Mouse (Mus musculus) neutrophil, adult 5-6 weeks (primary cell): ENCODE data around the gene Cmss1. TPM values are rescaled to one million over a fixed set of nuclear protein-coding genes. Genes with fewer than 3 reads are reported as not detected.

ENCODE experiments used
- ATAC-seq: fragments of 151-379, 151-347 bp; 2 replicates; pipeline ENCODE4 v1.8.0; 2017; ENCODE audit warnings: mild to moderate bottlenecking, moderate TSS enrichment; ENCODE audit not compliant: insufficient number of reproducible peaks, poor library complexity, low FRiP score, severe bottlenecking; ENCODE audit errors: extremely low read depth
- total RNA-seq: library from RNA; stranded (forward); fragments of 200-1000 nt; gene quantifications from 2 replicates; pipeline ENCODE4 v1.2.3, GENCODE M21; 2017

The Cmss1 gene
- 2.6 and 9.6 TPM in 2 replicates for total RNA-seq

DNA sequence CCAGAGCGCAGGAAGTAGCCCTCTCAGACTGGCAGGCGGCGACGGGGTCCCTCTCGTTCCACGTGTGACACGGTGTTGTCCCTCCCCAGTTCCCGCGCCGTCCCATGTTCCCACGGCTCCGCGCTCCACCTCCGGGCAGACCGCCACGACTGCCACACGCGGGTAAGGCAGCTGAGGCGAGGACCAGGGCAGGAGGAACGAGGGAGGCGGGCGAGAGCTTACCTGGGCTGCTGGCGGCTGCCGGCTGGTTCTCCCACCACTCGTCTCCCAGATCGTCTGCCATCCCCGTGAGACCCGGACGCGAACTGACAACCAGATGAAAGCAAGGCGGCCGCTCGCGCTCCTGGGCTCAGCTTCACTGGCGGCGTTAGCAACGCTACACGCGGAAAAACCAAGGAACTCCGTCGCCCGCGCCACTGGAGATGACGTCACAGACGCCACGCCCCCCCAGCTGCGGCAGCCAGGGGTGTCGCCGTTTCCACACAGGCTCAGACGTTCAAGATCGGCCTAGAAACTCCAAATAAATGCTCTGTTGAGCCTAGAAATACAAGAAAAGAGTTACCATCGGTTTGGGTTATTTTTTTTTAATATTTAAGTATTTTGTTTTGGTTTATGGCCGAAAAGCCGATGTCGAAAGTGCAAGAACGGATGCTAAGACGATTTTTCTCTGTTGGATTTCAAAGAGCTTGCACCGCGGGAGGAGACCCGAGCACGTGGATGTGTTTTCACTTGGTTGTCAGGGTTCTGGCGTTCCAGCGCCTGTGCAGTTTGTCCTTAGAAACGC, at the start of gene Cmss1:
Gene Cmss1, minus strand, starts transcription at position 421 of the 784 bp plus-strand sequence.
- ATAC-seq: peak; percentile 70

DNA sequence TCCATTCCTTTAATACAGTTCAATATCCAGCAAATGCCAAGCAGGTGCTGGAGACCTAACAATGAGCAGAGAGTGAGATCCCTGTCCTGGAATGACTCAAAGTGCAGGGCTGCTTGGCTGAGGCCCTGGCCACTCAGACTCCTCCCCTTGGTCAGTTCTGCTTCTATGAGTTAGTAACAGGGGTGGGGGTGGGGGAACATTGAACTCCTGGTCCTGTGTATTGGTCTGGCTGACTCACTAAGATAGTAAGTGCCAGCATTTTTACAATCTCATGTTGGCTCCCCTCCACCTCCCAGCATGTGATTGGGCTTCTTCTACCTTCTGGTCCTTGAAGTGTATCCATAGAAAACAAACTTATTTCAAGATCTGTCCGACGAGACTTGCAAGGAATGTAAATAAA, 43.2 kb upstream of the Cmss1 start:
- ATAC-seq: no peak

DNA sequence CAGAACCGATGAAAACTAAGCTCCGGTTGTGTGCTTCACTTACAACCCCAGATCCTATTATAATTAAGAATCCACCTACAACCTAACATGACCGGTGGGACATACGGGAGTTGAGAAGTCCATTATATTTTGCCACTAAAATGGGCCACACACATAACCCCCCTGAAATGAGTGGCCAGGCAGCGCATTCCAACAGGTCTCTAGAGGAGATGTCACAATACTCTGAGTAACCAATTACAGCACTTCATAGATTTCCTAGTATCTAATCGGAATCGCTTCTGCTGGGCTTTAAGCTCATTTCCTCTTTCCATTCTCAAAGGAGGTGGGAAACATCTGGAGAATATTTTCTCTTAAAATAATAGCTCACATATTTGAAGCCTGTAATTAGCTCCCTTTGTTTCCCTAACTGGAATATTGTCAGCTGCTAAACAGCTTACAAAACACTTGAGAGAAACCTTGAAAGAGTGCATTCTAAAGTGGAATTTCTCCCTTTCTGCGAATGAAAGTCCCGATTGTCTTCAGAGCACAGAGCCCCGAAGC, 34.8 kb upstream of the Cmss1 start:
- ATAC-seq: no peak

DNA sequence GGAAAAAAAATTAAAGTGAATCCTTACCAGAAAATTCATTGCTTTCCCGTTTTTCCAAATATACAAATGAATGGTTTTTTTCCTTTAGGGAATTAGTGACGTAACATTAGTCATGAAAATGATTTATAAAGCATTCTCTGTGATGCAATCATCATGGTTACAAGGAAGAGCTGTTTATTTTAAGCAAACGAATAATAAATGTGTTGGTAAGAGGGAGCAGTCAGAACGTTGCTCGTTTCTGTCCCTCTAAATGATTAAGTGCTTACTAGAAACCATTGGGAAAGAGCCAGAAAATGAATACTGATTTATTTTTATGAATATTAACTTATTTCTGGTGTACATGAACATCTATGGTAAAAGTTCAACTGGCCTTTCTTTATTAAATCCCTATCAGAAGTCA, 28.1 kb upstream of the Cmss1 start:
- no peak for ATAC-seq

DNA sequence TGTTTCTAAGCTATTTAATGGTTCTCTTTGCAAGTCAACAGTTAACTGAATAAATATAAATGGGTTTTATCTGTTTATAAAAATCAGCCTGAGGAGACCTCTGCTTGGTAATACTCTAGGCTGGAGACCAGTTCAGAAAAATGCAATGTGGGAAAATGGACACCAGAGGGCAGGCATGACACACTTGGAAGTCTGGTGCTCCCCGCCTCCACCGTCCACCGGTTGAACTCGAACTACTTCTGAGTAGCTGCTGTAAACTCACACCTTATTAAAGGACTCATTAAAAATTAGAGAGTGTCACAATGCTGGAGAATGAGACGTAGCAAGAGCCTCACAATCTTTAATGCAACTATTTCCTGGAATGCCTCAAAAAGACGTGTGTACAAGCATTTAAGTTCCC, 27.5 kb upstream of the Cmss1 start:
- ATAC-seq: peak; percentile 33; the same call in 1 of the 2 replicates

DNA sequence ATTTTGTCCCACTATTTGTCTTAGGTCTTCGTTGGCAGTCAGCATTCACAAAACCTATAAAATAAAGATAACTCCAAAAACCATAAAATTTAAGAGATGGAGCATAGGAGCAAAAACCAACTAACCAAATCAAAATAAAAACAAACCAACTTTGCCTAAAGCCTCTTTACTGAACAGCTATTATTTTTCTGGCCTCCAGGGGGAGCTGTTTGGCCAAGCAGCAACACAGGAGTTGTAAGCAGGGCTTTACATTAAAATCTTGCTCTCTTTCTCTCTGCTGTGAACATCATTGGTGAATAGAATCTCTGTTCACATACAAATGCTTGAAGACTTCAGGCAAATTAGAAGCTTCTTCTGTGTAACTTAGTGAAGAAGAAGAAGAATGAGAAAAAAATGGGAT, 5.1 kb upstream of the Cmss1 start:
- ATAC-seq: peak; percentile 44; the same call in 1 of the 2 replicates

DNA sequence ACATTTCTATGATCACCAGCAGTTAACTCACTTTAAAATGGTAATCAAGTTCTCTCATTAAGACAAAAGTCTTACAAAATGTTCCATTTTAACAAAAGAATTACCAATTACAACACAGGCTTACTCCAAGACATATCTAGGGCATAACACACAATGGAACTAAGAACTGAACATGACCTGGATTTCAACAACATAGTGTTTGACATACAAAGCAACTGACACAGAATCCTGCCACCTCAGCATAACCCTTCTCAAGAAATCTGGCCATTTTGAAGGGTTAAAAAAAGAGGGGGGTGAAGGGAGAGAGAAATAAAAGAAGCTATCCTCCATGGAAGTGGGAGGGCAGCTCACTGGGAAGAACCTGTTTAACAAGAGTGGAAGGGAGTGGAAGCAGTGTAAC, 5.6 kb downstream of the Cmss1 start:
- ATAC-seq: no peak

DNA sequence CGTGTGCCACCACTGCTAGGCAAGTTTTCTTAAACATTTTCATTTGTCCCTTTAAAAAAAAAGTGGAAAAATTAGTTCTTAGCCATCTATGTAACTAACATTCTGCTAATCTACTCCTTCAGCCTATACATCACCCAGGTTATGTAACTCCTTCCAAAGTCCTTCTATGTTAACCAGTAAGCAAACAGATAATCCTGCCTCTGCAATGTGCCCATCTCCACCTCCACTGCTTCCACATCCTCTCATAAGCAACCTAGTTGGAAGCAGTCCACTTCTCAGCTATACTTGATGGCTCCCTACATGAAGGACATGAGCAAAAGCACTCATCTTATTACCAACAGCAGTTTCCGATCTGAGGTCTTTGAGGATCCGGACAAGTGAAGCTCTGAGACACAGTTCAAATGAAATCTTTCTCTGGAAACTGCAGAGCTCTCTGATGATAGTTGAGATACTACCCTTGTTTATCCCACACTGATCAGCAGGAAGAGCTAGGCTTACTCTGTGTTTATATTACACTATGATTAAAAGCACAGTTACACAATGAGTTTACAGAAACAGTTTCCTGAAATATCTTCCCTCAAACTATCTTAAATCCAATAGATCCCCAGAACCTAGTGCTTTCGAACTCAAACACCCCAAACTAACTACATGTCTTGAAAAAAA, 9.2 kb downstream of the Cmss1 start:
- no peak for ATAC-seq

DNA sequence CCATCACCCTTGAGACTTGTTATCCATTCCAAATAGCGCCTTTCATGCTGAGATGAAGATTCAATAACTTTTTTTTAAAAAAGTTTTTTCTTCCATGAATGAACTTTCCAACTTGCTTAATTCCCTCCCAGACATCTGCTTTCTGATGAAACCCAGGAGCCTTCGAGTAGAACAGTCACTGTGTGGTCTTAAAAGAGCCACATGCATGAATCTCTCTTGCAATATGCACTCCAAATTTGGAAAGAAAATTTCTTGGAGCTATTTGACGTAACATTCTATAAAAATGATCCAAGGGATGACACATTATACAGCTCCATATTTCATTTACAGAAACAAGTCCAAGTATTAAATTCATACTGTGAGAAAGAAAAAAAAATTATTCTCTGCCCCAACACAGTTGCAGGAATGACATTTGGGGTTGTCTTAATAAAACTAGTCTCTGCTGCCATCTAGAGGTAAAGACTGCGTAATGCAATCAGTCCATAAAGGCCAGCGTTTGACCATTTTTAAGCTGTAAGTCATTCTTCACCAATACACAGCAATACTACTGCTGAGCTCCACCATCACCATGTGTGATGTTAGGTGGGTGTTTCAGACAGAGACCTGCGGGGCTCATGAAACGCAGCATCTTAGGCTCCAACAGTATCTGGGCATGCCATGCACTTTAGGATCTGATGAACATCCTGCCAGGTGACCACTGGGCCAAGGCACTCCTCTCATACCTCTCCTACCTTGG, 13.1 kb downstream of the Cmss1 start:
- peak; percentile 73 for ATAC-seq

DNA sequence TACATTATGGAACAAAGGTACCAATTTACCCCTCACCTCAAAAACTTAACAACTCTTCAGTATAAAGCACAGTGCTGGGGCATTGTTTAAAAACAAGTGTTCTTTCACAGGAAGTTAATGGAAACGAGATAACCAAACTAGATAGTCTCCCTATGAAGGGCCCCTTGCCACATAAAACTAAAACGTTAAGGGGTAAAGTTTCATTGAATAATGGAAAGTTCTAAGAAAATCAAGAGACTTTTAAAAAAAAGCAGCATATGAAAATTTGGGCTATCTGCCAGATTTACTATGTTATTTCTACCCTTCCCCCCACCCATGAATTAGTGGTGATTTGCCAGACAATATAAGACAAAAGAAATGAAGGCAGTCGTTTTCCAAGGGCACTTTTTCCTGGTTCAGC, 21.5 kb downstream of the Cmss1 start:
- ATAC-seq: no peak

DNA sequence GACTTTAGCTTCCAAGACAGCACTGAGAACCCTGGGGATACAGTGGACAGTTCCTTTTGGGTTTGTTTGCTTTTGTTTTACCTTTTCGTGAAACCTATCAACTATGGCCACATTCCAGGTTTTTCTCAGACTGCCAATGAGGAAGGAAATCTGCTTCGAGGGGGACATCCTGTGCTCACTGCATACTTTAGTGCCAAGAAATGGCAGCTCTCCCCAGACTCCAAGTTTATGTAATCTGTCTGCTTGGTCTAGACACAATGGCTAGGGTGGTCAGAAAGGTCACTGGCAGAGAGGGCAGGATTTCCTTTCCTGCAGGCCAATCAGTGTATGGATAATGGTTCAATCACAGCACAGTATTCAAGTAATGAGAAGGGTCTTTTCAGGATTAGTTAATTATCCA, 24.7 kb downstream of the Cmss1 start:
- ATAC-seq: 0 out of 2 replicates have a peak, but pooled peaks have one; percentile 3

DNA sequence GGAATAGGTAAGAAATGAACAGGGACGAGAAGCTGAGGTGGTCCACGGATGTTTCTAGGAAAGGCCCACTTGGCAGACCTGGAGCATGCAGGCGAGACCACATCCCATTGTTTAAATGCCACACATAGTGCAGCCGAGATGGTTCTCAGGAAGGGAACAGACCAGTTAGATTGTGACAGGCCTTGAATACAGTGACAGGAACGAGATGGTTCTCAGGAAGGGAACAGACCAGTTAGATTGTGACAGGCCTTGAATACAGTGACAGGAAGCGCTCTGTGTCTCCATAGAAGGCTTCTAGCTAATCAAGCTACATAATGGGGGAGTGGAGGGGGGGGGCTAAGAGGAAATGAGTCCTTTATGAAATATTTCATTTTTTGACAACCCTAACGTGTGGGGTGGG, 26.6 kb downstream of the Cmss1 start:
- no peak for ATAC-seq

DNA sequence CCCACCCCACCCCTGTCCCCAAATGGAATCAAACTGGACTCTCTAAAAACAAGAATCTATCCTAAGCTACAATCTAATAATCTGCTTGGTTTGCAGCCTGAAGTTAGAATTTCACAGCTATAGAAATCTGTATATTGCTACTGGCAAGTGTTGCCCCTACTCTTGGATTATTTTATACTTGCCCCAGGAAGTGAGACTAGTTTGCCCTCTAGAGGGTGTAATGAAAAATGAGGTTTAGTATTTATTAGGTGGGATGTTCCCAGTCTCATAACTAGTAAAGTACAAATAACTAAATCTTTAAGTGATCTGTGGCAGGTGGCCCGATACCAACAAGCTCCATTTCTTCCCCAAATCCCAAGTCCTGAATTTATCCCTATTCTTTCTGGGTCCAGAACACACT, 29.1 kb downstream of the Cmss1 start:
- ATAC-seq: peak; percentile 53; the same call in 1 of the 2 replicates

DNA sequence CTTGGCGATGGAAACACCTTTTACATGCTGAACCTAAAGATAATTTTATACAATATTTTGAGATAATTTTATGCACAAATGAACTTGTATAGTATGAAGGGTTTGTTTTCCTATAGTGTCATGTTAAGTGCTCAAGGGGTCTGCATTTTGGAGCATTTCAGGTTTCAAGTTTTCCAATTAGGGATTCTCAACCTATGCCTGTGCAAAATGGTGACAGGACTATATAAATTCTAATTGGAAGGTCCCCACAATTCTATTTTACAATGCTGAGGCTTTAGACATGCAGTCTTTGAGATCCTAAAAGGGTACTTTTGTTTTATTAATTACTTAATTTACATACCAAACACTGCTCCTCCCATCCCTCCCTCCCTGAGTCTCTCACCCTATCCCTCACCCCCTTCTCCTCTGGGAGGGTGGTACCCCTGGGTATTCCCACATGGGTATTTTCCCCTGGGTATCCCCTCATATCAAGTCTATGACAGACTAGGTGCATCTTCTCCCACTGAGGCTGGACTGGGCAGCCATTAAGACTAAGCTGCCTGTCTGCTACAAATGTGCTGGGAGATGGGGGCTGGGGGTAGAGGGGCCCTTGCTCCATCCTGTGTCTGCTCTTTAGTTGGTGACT, 30.8 kb downstream of the Cmss1 start:
- ATAC-seq: no peak

DNA sequence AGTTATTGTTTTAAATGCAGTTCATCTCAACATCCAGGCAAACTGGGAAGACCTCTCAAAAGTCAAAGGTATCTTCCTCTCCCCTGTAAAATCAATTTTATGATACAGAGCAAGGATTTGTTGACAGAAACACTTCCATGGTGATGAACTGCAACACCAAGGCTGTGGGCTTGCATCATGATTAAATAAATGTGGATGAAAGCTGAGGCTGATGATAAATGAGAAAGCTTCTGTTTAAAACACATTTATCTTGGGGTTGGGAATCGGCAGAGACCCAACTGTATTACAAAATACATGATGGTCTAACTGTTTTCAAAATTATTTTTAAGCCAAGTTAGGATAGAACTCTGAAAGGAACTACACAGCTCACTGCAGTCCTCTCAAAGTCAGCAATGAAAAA, 32.8 kb downstream of the Cmss1 start:
- ATAC-seq: no peak

DNA sequence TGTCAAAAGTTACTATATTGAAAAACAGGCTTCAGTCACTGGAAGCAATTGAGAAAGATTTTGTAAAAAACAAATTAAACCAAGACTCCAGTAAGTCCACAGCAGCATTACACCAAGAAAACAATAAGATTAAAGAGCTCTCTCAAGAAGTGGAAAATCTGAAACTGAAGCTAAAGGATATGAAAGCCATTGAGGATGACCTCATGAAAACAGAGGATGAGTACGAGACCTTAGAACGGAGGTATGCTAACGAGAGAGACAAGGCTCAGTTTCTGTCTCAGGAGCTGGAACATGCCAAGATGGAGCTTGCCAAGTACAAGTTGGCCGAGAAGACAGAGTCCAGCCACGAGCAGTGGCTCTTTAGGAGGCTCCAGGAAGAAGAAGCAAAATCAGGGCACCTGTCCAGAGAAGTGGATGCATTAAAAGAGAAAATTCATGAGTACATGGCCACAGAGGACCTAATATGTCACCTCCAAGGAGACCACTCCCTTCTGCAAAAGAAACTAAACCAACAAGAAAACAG, 35.8 kb downstream of the Cmss1 start:
- no peak for ATAC-seq

DNA sequence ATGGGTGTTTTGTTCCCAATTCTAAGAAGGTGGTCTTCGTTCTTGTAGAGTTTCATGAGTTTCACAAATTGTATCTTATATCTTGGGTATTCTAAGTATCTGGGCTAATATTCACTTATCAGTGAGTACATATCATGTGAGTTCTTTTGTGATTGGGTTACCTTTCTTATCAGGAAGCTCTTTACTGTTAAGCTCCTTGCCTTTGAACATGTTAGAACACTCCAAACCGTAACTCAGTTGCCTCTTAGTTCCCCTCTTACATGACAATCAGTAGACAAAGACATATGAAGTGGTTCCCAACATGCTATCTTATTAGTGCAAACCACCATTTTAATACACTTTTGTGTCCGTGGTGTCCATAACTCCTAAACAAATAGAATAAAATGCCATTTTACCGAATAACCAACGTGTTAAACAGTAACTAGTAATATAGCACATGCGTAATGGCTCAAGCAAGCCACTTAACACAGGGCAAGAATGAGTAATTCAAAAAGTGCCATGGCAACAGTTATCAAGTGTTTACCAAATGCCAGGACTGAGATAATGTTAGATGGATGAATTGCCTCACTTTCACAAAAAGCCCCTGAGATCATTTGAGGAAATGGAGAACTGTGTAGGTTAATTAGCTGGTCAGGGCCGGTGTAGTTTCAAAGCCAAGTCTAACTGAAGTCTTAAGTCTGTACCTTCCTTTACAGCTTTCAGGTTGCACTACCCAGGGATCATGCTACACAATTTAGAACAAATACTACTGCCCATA, 37.8 kb downstream of the Cmss1 start:
- ATAC-seq: 0 out of 2 replicates have a peak, but pooled peaks have one; percentile 9

DNA sequence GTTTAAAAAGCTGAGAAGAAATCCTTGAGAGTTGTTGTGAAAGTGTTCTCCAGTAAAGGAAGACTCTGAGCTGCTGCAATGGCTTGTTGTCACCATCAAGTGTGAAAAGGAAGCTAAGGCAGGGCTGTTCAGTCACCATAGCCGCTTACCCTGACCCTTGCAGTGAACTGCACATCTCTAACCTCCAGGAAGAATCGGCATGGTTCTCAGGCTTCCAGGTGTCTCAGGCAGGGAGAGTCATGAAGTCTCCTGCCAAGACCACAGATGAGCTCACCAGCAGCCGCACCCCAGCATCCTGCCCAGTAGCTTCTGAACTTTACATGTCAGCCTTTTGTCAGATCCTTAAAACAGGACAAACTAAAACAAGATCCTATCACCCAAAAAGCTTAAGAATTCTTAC, 40.4 kb downstream of the Cmss1 start:
- ATAC-seq: no peak
